Mouse (Mus musculus) hindbrain, embryonic 12.5 days (tissue): ENCODE measurements around the gene Kdm5a. TPM values are rescaled to one million over a fixed set of nuclear protein-coding genes. Genes with fewer than 3 reads are reported as not detected.
A peak's percentile ranks its signal among the peaks of the same experiment; 100 is the strongest.

Experiments used
- ATAC-seq: fragments of 200-750 bp; cut with Nextera tagmentation; 2 replicates; pipeline ENCODE4 v1.8.0; 2017; ENCODE audit warnings: moderate TSS enrichment; ENCODE audit not compliant: low FRiP score
- H3K27ac ChIP-seq: fragments of 300-500 bp; sonication (generic); 2 replicates; pipeline ENCODE4 v1.5.1; 2016; ENCODE audit warnings: mild to moderate bottlenecking
- H3K27me3 ChIP-seq: fragments of 300-500 bp; sonication (generic); 2 replicates; pipeline ENCODE4 v1.6.1; 2016; ENCODE audit warnings: mild to moderate bottlenecking
- H3K36me3 ChIP-seq: fragments of 300-500 bp; sonication (generic); 2 replicates; pipeline ENCODE4 v1.6.1; 2016; ENCODE audit warnings: mild to moderate bottlenecking
- H3K4me1 ChIP-seq: fragments of 300-500 bp; sonication (generic); 2 replicates; pipeline ENCODE4 v1.6.1; 2016
- H3K4me2 ChIP-seq: fragments of 300-500 bp; sonication (generic); replicated peaks from 2 replicates; pipeline ENCODE4 v1.6.1; 2016; ENCODE audit warnings: mild to moderate bottlenecking
- H3K4me3 ChIP-seq: fragments of 300-500 bp; sonication (generic); 2 replicates; pipeline ENCODE4 v1.5.1; 2016; ENCODE audit warnings: mild to moderate bottlenecking
- H3K9ac ChIP-seq: fragments of 300-500 bp; sonication (generic); 2 replicates; pipeline ENCODE4 v1.6.1; 2016; ENCODE audit warnings: mild to moderate bottlenecking, moderate library complexity
- H3K9me3 ChIP-seq: fragments of 300-500 bp; sonication (generic); replicated peaks from 2 replicates; pipeline ENCODE4 v1.6.1; 2016; ENCODE audit warnings: mild to moderate bottlenecking
- WGBS: fragments of 180-500 bp; shearing (Covaris S2); methylation state at CpG from one replicate; pipeline ENCODE4 v1.1.7; 2016; 5-methylcytosine and 5-hydroxymethylcytosine counted together
- polyA plus RNA-seq: library from polyadenylated mRNA; unstranded; fragments of >200 nt; fragmentation: Nextera tagmentation; extraction: Ambion mirVana; gene quantifications from 2 replicates; pipeline ENCODE4 v1.2.1, GENCODE M21; 2016

The Kdm5a gene
- polyA plus RNA-seq, 1 experiment from 2014 or later, result 59.6 TPM

DNA sequence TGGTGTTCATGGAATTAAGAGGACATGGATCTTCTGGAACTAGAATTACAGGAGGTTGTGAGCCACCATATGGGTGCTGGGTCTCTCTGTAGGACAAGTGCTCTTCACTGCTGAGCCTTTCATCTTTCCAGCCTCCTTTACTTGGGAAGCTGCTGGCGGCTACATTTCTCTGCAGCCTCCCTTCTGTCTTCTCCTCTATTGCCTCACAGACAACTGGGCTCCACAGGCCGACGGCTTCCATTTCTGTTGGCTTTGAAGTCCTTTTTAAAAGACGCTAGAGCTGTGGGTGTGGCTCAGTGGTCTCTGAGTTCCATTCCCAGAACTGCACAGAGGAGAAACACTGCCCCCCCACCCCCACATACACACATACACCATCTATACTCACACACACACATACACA is 101.5 kb downstream of the Kdm5a start:
- Histone ChIP-seq H3K9me3 (no peaks in the 10 kb centered on the region), H3K4me2 (no peak overlapping the region), H3K27ac (no peak overlapping the region), H3K36me3 (no peaks in the 10 kb centered on the region), H3K4me3 (no peak overlapping the region), H3K9ac (no peak overlapping the region), H3K27me3 (peaks cover 46% of the 10 kb centered on the region), H3K4me1 (peaks cover 21% of the 10 kb centered on the region)
- no peak for ATAC-seq
- WGBS, result 38% methylated on average over 4 of the region's 4 CpGs

DNA sequence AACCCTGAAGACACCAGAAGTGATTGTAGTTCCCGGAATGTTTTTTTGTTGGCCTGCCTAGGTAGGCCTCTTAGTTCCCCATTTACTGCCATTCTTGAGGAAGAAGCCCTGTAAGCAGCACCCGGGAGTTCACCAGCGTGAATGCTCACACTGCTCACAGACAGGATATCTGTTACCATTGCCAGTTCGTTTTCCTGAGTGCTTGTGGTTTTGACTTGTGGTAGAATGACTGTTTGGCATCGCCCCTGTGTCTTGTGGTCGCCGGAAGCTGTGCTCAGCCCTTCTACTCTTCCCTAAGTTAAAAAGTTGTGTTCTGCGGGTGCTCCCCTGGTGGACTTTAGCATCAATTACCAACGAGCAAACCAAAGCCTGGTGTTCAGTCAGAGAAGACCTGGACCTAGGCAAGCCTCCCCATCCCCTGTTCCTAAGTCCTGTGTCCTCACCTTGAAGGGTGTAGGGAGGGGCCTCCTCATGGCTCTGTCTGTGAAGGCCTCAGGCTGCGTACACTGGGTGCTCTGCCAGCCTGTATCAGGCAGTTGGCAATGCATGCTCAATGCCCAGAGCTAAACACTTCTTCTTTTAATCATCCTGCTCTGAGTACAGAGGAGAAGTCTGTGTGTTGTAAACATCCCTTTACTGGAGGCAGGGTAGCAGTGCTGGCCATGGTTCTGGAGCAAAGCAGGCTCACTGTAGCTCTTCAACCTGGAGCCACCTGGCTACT is 102.8 kb downstream of the Kdm5a start:
- peaks cover 38% of the 10 kb centered on the region for H3K27me3 ChIP-seq
- ATAC-seq, result no peak
- H3K27ac ChIP-seq, result no peak overlapping the region
- no peak overlapping the region for H3K9ac ChIP-seq
- H3K36me3 ChIP-seq, result no peaks in the 10 kb centered on the region
- H3K4me2 ChIP-seq, result no peak overlapping the region
- H3K4me1 ChIP-seq, result peaks cover 30% of the 10 kb centered on the region
- H3K4me3 ChIP-seq, result no peak overlapping the region
- H3K9me3 ChIP-seq, result no peaks in the 10 kb centered on the region
- WGBS, result 85% methylated on average over 10 of the region's 10 CpGs

DNA sequence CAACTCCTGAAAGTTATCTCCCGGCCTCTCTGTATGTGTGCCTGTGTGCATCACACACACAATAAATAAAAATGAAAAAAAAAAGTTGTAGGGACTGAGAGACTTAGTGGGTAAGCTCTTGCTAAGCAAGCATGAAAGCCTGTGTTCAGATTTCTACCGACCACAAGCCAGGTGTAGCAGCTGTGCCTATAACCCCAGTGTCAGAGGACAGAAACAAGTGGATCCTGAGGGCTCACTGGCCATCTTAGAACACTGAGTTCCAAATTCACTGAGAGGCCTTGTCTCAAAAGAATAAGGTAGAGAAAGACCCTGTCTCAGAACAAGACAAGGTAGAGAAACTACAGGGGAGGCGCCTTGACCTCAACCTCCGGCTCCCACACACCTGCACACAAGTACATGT is 104.3 kb downstream of the Kdm5a start:
- Histone ChIP-seq H3K9me3 (no peaks in the 10 kb centered on the region), H3K4me3 (no peak overlapping the region), H3K27me3 (peaks cover 24% of the 10 kb centered on the region), H3K4me2 (no peak overlapping the region), H3K27ac (no peak overlapping the region), H3K4me1 (peaks cover 45% of the 10 kb centered on the region), H3K36me3 (no peaks in the 10 kb centered on the region), H3K9ac (no peak overlapping the region)
- ATAC-seq, result no peak
- 88% methylated on average over 4 of the region's 4 CpGs for WGBS

DNA sequence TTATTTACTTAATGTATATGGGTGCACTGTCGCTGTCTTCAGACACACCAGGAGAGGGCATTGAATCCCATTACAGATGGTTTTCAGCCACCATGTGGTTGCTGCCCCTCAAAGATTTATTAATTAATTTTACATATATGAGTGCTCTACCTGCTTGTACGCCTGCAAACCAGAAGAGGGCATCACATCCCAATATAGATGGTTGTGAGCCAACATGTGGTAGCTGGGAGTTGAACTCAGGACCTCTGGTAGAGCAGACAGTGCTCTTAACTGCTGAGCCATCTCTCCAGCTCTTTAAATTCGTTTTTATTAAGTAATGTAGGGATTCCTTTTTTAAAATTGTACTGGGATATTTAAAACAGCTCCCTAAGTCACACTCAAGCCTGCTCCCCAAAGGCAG is 105.3 kb downstream of the Kdm5a start:
- no peaks in the 10 kb centered on the region for H3K36me3 ChIP-seq
- H3K4me2 ChIP-seq, result no peak overlapping the region
- ATAC-seq, result no peak
- H3K27ac ChIP-seq, result no peak overlapping the region
- H3K4me1 ChIP-seq, result peaks cover 45% of the 10 kb centered on the region
- 76% methylated on average over 3 of the region's 3 CpGs for WGBS
- H3K9me3 ChIP-seq, result no peaks in the 10 kb centered on the region
- no peak overlapping the region for H3K9ac ChIP-seq
- H3K4me3 ChIP-seq, result no peak overlapping the region
- peaks cover 14% of the 10 kb centered on the region for H3K27me3 ChIP-seq

DNA sequence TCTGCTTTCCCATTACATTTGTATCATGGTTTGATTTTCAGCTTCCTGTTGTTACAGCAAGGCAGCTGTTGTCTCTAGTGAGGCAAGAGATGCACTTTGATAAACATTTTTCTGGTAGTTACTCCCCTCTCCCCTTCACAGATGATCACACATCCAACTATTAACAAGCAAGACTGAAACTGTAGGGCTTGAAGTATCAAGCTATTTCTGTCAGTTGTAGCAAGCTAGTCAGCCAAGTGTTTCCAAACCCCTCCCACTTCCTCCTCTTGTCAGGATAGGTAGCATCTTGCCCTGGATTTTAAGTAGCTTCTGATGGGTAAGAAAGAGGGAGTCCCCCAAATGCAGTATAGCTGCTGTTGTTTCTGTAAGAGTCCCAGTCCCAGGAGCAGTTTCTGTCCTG is 105.8 kb downstream of the Kdm5a start:
- Histone ChIP-seq H3K4me3 (no peak overlapping the region), H3K27me3 (peaks cover 9% of the 10 kb centered on the region), H3K36me3 (no peaks in the 10 kb centered on the region), H3K27ac (no peak overlapping the region), H3K4me1 (peaks cover 44% of the 10 kb centered on the region), H3K9me3 (no peaks in the 10 kb centered on the region), H3K4me2 (no peak overlapping the region), H3K9ac (no peak overlapping the region)
- no peak for ATAC-seq

DNA sequence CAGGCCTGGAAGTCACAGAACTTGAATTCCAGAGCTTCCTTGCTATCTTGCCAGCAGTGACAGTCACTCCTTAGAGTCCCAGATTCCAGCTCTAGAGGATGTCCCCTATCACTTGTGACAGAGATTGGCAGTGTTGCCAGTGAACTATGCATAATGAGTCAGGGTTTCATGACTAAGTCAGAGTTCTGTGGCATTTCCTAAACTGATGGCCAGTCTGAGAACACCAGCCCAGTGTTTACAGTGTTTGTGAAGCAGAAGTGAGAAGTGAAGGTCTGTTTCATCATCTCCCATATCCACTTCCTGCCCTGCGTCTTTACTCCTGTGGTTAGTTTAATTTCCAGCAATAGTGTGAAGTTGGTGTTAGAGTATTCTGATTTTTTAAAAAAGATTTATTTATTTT is 106.7 kb downstream of the Kdm5a start:
- Histone ChIP-seq H3K9ac (no peak overlapping the region), H3K36me3 (no peaks in the 10 kb centered on the region), H3K4me2 (no peak overlapping the region), H3K9me3 (no peaks in the 10 kb centered on the region), H3K4me3 (no peak overlapping the region), H3K27ac (0 out of 2 replicates have a peak overlapping the region, but pooled peaks have one; percentile 90), H3K27me3 (peaks cover under 1% of the 10 kb centered on the region; the same call in 1 of the 2 replicates), H3K4me1 (peaks cover 44% of the 10 kb centered on the region)
- no peak for ATAC-seq
- 88% methylated on average over 1 of the region's 1 CpGs for WGBS

DNA sequence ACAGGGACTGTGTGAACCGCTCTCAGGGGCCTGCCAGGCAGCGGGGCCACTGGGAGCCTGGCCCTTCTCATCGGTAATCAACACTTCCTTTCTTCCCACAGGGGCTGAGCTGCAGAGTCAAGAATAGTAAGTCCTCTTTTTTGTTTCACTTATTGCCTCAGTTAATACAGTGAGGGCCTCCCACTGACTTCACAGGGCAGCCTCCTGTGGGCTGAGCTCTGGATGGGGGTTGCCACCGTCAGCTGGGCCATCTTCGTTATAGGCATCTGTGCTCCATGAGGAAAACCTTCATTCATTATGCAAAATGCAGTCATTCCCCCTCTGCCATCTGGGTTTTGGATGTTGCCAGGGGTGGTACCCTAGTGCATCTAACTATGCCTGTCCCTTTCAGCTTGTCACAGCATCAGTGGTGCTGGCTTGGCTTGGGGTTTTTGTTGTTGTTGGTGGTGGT is 108.1 kb downstream of the Kdm5a start:
- Histone ChIP-seq H3K4me1 (peaks cover 44% of the 10 kb centered on the region), H3K27ac (peak overlapping the region; percentile 90), H3K27me3 (no peaks in the 10 kb centered on the region), H3K9ac (peak overlapping the region; percentile 35; the same call in 1 of the 2 replicates), H3K4me3 (no peak overlapping the region), H3K9me3 (no peaks in the 10 kb centered on the region), H3K36me3 (no peaks in the 10 kb centered on the region), H3K4me2 (peak overlapping the region; percentile 27)
- WGBS, result 3% methylated on average over 5 of the region's 5 CpGs
- ATAC-seq, result peak; percentile 91

DNA sequence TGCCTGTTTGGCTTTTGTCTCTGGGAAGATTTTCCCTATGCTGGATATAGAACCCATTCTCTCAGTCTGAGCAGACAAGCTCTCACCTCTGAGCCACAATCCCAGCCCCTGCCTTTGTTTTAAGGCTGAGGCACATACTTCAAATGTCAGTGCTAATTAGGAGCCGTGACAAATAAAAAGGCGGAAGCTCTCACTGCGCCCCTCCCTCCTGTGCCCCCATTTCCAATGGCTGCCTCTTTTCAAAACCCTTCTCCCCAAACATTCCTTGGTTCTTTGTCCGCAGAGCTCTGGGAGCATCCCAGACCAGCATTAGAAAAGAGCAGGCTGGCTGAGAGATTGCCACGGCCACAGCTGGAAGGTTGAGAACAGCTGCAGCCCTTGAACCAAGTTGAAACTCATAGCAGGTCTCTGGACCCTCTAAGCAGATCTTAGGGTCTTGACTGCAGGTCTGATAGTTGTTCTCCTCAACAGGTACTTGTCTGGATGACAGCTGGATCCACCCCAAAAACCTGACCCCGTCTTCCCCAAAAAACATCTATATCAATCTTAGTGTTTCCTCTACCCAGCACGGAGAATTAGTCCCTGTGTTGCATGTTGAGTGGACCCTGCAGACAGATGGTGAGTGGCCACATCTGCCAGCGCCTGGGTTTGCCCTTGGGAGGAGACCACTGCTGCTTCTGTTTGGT is 108.7 kb downstream of the Kdm5a start:
- ATAC-seq, result peak; percentile 77
- peaks cover 44% of the 10 kb centered on the region for H3K4me1 ChIP-seq
- H3K4me2 ChIP-seq, result peak overlapping the region; percentile 27
- no peaks in the 10 kb centered on the region for H3K9me3 ChIP-seq
- no peaks in the 10 kb centered on the region for H3K27me3 ChIP-seq
- H3K9ac ChIP-seq, result peak overlapping the region; percentile 35; the same call in 1 of the 2 replicates
- 9% methylated on average over 8 of the region's 8 CpGs for whole genome bisulfite sequencing
- no peak overlapping the region for H3K4me3 ChIP-seq
- H3K36me3 ChIP-seq, result no peaks in the 10 kb centered on the region
- peak overlapping the region; percentile 90 for H3K27ac ChIP-seq

DNA sequence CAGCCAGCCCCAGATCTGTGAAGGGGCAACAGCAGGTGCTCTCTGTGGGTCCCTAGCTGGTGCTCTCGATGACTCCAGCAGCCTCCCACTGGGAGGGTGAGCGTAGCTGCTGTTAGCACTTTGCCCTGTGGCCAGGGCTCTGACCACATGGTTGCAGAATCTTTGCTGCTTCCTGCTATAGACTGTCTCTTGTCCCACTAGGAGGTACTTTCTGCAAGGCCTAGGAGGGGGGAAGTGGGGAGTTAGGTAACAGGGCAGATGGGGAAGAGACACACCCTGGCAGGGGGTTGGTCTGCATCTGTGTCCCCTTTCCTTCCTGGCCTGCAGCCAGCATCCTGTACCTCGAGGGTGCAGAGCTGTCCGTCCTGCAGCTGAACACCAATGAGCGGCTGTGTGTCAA is 109.5 kb downstream of the Kdm5a start:
- H3K27ac ChIP-seq, result peak overlapping the region; percentile 90
- no peaks in the 10 kb centered on the region for H3K9me3 ChIP-seq
- no peak overlapping the region for H3K4me3 ChIP-seq
- ATAC-seq, result 0 out of 2 replicates have a peak, but pooled peaks have one; percentile 18
- no peaks in the 10 kb centered on the region for H3K36me3 ChIP-seq
- H3K4me1 ChIP-seq, result peaks cover 44% of the 10 kb centered on the region
- 24% methylated on average over 5 of the region's 5 CpGs for WGBS
- no peaks in the 10 kb centered on the region for H3K27me3 ChIP-seq
- no peak overlapping the region for H3K4me2 ChIP-seq
- no peak overlapping the region for H3K9ac ChIP-seq

DNA sequence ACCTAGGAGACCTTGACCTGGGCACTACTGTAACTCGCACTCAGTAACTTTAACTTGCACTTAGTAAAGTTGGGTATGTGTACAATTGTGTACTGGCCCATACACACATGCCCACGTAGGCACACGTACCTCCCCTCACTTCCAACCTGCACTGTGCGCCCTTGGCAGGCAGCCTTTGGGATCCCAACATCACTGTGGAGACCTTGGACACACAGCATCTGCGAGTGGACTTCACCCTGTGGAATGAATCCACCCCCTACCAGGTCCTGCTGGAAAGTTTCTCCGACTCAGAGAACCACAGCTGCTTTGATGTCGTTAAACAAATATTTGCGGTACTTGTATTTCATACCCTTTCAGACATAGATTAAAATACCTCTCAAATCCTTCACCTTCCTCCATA is 111.4 kb downstream of the Kdm5a start:
- no peak overlapping the region for H3K4me3 ChIP-seq
- no peak overlapping the region for H3K4me2 ChIP-seq
- H3K27ac ChIP-seq, result no peak overlapping the region
- no peak overlapping the region for H3K9ac ChIP-seq
- 0 out of 2 replicates have a peak, but pooled peaks cover 2% of the 10 kb centered on the region for H3K36me3 ChIP-seq
- H3K9me3 ChIP-seq, result no peaks in the 10 kb centered on the region
- no peaks in the 10 kb centered on the region for H3K27me3 ChIP-seq
- peaks cover 36% of the 10 kb centered on the region for H3K4me1 ChIP-seq
- no peak for ATAC-seq
- WGBS, result 85% methylated on average over 8 of the region's 8 CpGs

DNA sequence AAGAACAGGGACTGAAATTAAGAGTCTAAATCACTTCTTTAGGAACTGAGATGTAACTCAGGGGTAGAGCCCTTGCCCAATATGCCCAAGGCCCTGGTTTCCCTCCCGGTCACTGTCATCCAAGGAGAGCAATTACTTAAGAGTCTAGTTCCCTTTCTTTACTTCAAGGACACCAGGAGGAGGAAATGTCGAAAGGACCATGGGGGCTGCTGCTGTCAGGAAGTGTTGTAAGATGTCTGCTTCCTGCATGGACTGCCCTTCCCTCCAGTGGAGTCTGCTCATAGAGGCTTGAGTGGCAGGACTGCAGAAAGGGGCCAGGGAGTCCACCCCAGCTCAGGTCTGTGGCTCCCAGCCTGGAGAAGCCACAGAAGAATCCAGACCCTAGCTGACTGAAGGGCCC is 115.4 kb downstream of the Kdm5a start:
- ATAC-seq, result no peak
- 92% methylated on average over 2 of the region's 2 CpGs for WGBS
- Histone ChIP-seq H3K27me3 (no peaks in the 10 kb centered on the region), H3K4me1 (peaks cover 7% of the 10 kb centered on the region), H3K4me3 (no peak overlapping the region), H3K27ac (no peak overlapping the region), H3K36me3 (peaks cover 17% of the 10 kb centered on the region), H3K9ac (no peak overlapping the region), H3K9me3 (no peaks in the 10 kb centered on the region), H3K4me2 (no peak overlapping the region)

DNA sequence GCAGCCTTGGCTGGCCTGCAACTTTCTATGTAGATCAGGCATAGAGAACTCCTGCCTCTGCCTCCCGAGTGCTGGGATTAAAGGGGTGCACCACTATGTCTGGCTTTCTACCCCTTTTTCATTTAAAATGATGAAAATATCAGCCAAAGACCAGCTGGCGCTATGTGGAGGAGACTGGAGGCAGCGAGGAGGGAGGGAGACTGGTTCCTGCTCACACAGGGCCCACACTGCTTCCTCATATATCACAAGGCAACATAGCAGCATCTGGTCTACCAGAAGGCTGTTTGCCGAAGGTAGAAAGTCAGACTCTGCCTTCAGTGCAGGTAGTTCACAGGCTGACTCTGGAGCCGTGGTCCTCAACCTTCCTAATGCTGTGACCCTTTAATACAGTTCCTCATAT is 116.4 kb downstream of the Kdm5a start:
- ATAC-seq, result no peak
- Histone ChIP-seq H3K36me3 (peaks cover 17% of the 10 kb centered on the region), H3K9me3 (no peaks in the 10 kb centered on the region), H3K4me2 (no peak overlapping the region), H3K4me3 (no peak overlapping the region), H3K27me3 (no peaks in the 10 kb centered on the region), H3K9ac (no peak overlapping the region), H3K4me1 (peaks cover 6% of the 10 kb centered on the region), H3K27ac (no peak overlapping the region)
- 88% methylated on average over 5 of the region's 5 CpGs for WGBS

DNA sequence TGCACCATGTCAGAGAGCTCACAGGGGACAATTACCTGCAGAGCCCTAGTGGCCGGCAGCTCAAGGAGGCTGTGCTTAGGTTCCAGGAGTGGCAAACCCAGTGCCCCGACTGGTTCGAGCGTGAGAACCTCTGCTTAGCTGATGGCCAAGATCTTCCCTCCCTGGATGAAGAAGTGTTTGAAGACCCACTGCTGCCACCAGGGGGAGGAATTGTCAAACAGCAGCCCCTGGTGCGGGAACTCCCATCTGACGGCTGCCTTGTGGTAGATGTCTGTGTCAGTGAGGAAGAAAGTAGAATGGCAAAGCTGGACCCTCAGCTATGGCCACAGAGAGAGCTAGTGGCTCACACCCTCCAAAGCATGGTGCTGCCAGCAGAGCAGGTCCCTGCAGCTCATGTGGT is 117.6 kb downstream of the Kdm5a start:
- no peak overlapping the region for H3K4me2 ChIP-seq
- no peak for ATAC-seq
- peaks cover 6% of the 10 kb centered on the region for H3K4me1 ChIP-seq
- H3K27me3 ChIP-seq, result no peaks in the 10 kb centered on the region
- H3K27ac ChIP-seq, result no peak overlapping the region
- H3K4me3 ChIP-seq, result no peak overlapping the region
- H3K36me3 ChIP-seq, result peaks cover 17% of the 10 kb centered on the region
- 89% methylated on average over 6 of the region's 6 CpGs for WGBS
- H3K9me3 ChIP-seq, result no peaks in the 10 kb centered on the region
- no peak overlapping the region for H3K9ac ChIP-seq
